Mouse (Mus musculus) CH12.LX (cell line): ENCODE data around the gene Gse1. TPM values are rescaled to one million over a fixed set of nuclear protein-coding genes. Genes with fewer than 3 reads are reported as not detected.

Experiments used
- DNase-seq: peaks from one replicate; pipeline ENCODE4 v3.0.0-alpha.2; 2013; ENCODE audit errors: extremely low read depth
- H3K27ac ChIP-seq: 2 replicates; pipeline ENCODE4 v1.5.1; 2012; ENCODE audit warnings: low read depth, mild to moderate bottlenecking, control low read depth, moderate library complexity; ENCODE audit not compliant: insufficient read depth
- H3K27me3 ChIP-seq: replicated peaks from 2 replicates; pipeline ENCODE3; 2012; ENCODE audit warnings: inconsistent platforms
- H3K36me3 ChIP-seq, 2 experiments: replicated peaks in 1 of 2; 2 replicates each; pipeline versions ENCODE3 to v1.6.1; 2012; ENCODE audit warnings: inconsistent platforms in 1 of 2, low read length in 1 of 2, mild to moderate bottlenecking in 1 of 2, mixed read lengths in 1 of 2, moderate library complexity in 1 of 2; ENCODE audit not compliant: control insufficient read depth in 1 of 2, insufficient read depth in 1 of 2
- H3K4me1 ChIP-seq, 2 experiments: 2 replicates each; pipeline ENCODE4 v1.6.1; 2012; ENCODE audit warnings: inconsistent platforms in 1 of 2, moderate library complexity in 1 of 2; ENCODE audit not compliant: insufficient read depth in 2 of 2, control insufficient read depth in 1 of 2
- H3K4me2 ChIP-seq: 2 replicates; pipeline ENCODE4 v1.6.1; 2012; ENCODE audit warnings: low read depth, mild to moderate bottlenecking, control low read depth; ENCODE audit not compliant: poor library complexity, insufficient read depth, severe bottlenecking
- H3K4me3 ChIP-seq, 3 experiments: fragments of 150-350 bp in 1 of 3; sonication (generic) in 1 of 3; replicated peaks in 1 of 3; 2 replicates each; pipeline versions ENCODE3 to v1.5.1; 2011 to 2012; ENCODE audit warnings: low read depth in 2 of 3, low read length in 2 of 3, mild to moderate bottlenecking in 2 of 3, moderate library complexity in 2 of 3, control low read depth in 1 of 3, improper control_type of control experiment in 1 of 3, inconsistent platforms in 1 of 3, mixed read lengths in 1 of 3; ENCODE audit not compliant: poor library complexity in 1 of 3
- H3K79me2 ChIP-seq: replicated peaks from 2 replicates; pipeline ENCODE4 v1.6.1; 2012; ENCODE audit warnings: mild to moderate bottlenecking, moderate library complexity; ENCODE audit not compliant: control insufficient read depth, poor library complexity, insufficient read depth, severe bottlenecking; ENCODE audit errors: extremely low read depth
- H3K9ac ChIP-seq: 2 replicates; pipeline ENCODE4 v1.6.1; 2012; ENCODE audit warnings: low read depth, mild to moderate bottlenecking, control low read depth, moderate library complexity; ENCODE audit not compliant: insufficient read depth
- H3K9me3 ChIP-seq: replicated peaks from 2 replicates; pipeline ENCODE3; 2012; ENCODE audit warnings: low read length, inconsistent platforms, mixed read lengths
- BHLHE40 ChIP-seq: IDR thresholded peaks from 2 replicates; pipeline ENCODE4 v1.6.1; 2011; ENCODE audit warnings: mild to moderate bottlenecking, low read depth, low read length, improper control_type of control experiment
- CHD2 ChIP-seq: IDR thresholded peaks from 2 replicates; pipeline ENCODE4 v1.6.1; 2011; ENCODE audit warnings: low read length, improper control_type of control experiment
- CTCF ChIP-seq, 2 experiments: IDR thresholded peaks in 1 of 2; conservative IDR thresholded peaks in 1 of 2; 2 replicates each; pipeline ENCODE4 v1.5.1; 2011 to 2012; ENCODE audit warnings: low read depth in 2 of 2, low read length in 2 of 2, improper control_type of control experiment in 1 of 2, inconsistent platforms in 1 of 2, mild to moderate bottlenecking in 1 of 2, moderate library complexity in 1 of 2
- ELF1 ChIP-seq: IDR thresholded peaks from 2 replicates; pipeline ENCODE4 v1.6.1; 2014; ENCODE audit warnings: low read depth, mild to moderate bottlenecking, inconsistent platforms, low read length, improper control_type of control experiment
- EP300 ChIP-seq: IDR thresholded peaks from 2 replicates; pipeline ENCODE4 v1.6.1; 2011; ENCODE audit warnings: low read length, improper control_type of control experiment
- ETS1 ChIP-seq: conservative IDR thresholded peaks from 2 replicates; pipeline ENCODE4 v1.6.1; 2012; ENCODE audit warnings: low read depth, mild to moderate bottlenecking, inconsistent platforms, low read length, improper control_type of control experiment, moderate library complexity
- GABPA ChIP-seq: IDR thresholded peaks from 2 replicates; pipeline ENCODE4 v1.6.1; 2012; ENCODE audit warnings: low read depth, low read length, improper control_type of control experiment, inconsistent platforms; ENCODE audit not compliant: insufficient replicate concordance
- HCFC1 ChIP-seq: IDR thresholded peaks from 2 replicates; pipeline ENCODE4 v1.6.1; 2012; ENCODE audit warnings: low read depth, mild to moderate bottlenecking, inconsistent platforms, low read length, improper control_type of control experiment
- JUN ChIP-seq: IDR thresholded peaks from 2 replicates; pipeline ENCODE4 v1.6.1; 2011; ENCODE audit warnings: low read depth, mild to moderate bottlenecking, low read length, improper control_type of control experiment, moderate library complexity; ENCODE audit not compliant: insufficient read depth
- KAT2A ChIP-seq: IDR thresholded peaks from 2 replicates; pipeline ENCODE4 v1.6.1; 2012; ENCODE audit warnings: low read length, improper control_type of control experiment, inconsistent platforms; ENCODE audit not compliant: insufficient replicate concordance
- MAFK ChIP-seq: IDR thresholded peaks from 2 replicates; pipeline ENCODE4 v1.6.1; 2011; ENCODE audit warnings: low read length, improper control_type of control experiment; ENCODE audit not compliant: insufficient replicate concordance
- MAX ChIP-seq: IDR thresholded peaks from 2 replicates; pipeline ENCODE4 v1.6.1; 2011; ENCODE audit warnings: low read length, improper control_type of control experiment
- MAZ ChIP-seq: IDR thresholded peaks from 2 replicates; pipeline ENCODE4 v1.6.1; 2012; ENCODE audit warnings: low read depth, mild to moderate bottlenecking, inconsistent platforms, low read length, improper control_type of control experiment, moderate library complexity
- MEF2A ChIP-seq: IDR thresholded peaks from 2 replicates; pipeline ENCODE4 v1.6.1; 2014; ENCODE audit warnings: low read depth, mild to moderate bottlenecking, inconsistent platforms, low read length, improper control_type of control experiment, borderline replicate concordance
- MXI1 ChIP-seq: IDR thresholded peaks from 2 replicates; pipeline ENCODE4 v1.6.1; 2011; ENCODE audit warnings: mild to moderate bottlenecking, low read depth, low read length, improper control_type of control experiment
- NELFE ChIP-seq: IDR thresholded peaks from 2 replicates; pipeline ENCODE4 v1.6.1; 2011; ENCODE audit warnings: low read depth, low read length, improper control_type of control experiment
- POLR2A ChIP-seq: IDR thresholded peaks from 2 replicates; pipeline ENCODE4 v1.6.1; 2011; ENCODE audit warnings: low read depth, mild to moderate bottlenecking, improper control_type of control experiment, low read length
- POLR2AphosphoS2 ChIP-seq: IDR thresholded peaks from 2 replicates; pipeline ENCODE4 v1.6.1; 2011; ENCODE audit warnings: low read depth, low read length, improper control_type of control experiment
- RAD21 ChIP-seq: IDR thresholded peaks from 2 replicates; pipeline ENCODE4 v1.6.1; 2011; ENCODE audit warnings: low read depth, mild to moderate bottlenecking, low read length, improper control_type of control experiment, moderate library complexity
- RCOR1 ChIP-seq: conservative IDR thresholded peaks from 2 replicates; pipeline ENCODE4 v1.6.1; 2012; ENCODE audit warnings: low read depth, mild to moderate bottlenecking, inconsistent platforms, low read length, improper control_type of control experiment
- SMC3 ChIP-seq: IDR thresholded peaks from 2 replicates; pipeline ENCODE4 v1.6.1; 2011; ENCODE audit warnings: low read depth, low read length, improper control_type of control experiment
- TBP ChIP-seq: conservative IDR thresholded peaks from 2 replicates; pipeline ENCODE4 v1.6.1; 2011; ENCODE audit warnings: low read depth, low read length, improper control_type of control experiment
- USF1 ChIP-seq: IDR thresholded peaks from 2 replicates; pipeline ENCODE4 v1.6.1; 2014; ENCODE audit warnings: low read depth, mild to moderate bottlenecking, inconsistent platforms, low read length, improper control_type of control experiment
- USF2 ChIP-seq: conservative IDR thresholded peaks from 2 replicates; pipeline ENCODE4 v1.6.1; 2011; ENCODE audit warnings: low read depth, low read length, improper control_type of control experiment
- ZC3H11A ChIP-seq: IDR thresholded peaks from 2 replicates; pipeline ENCODE4 v1.6.1; 2012; ENCODE audit warnings: low read depth, mild to moderate bottlenecking, inconsistent platforms, low read length, improper control_type of control experiment
- ZKSCAN1 ChIP-seq: IDR thresholded peaks from 2 replicates; pipeline ENCODE4 v1.6.1; 2012; ENCODE audit warnings: low read depth, inconsistent platforms, low read length, improper control_type of control experiment, borderline replicate concordance
- ZNF384 ChIP-seq: IDR thresholded peaks from 2 replicates; pipeline ENCODE4 v1.6.1; 2012; ENCODE audit warnings: low read depth, low read length, improper control_type of control experiment, inconsistent platforms
- dilution Hi-C: fragments of 300-500 bp; cut with MboI; formaldehyde crosslinking; loops from 2 replicates; pipeline ENCODE4 v1.14.3; 2020; ENCODE audit warnings: low sequenced_read_pairs; ENCODE audit not compliant: extremely low pct_unique_long_range_greater_than_20kb, extremely low pct_ligation_motif_present
- in situ Hi-C: fragments of 300-500 bp; cut with MboI; formaldehyde crosslinking; loops from 3 replicates; pipeline ENCODE4 v1.14.3; 2019; ENCODE audit warnings: low sequenced_read_pairs, low pct_ligation_motif_present, low pct_unique_long_range_greater_than_20kb, mixed read lengths
- polyA plus RNA-seq: library from polyadenylated mRNA; unstranded; fragments of >175 nt; gene quantifications from 2 replicates; pipeline ENCODE4 v1.2.1, GENCODE M21; 2012; ENCODE audit warnings: low read depth; ENCODE audit not compliant: insufficient read length
- total RNA-seq, 2 experiments: library from RNA; depleted of rRNA; stranded (reverse); fragments of 300-350 nt in 1 of 2; fragments of >200 nt in 1 of 2; gene quantifications; 2 replicates each; pipeline ENCODE4 v1.2.3; 2012 to 2014

Gene Gse1
- total and polyA plus RNA-seq, 3 experiments, result 1.3 to 9.8 (median 8.5) TPM

DNA sequence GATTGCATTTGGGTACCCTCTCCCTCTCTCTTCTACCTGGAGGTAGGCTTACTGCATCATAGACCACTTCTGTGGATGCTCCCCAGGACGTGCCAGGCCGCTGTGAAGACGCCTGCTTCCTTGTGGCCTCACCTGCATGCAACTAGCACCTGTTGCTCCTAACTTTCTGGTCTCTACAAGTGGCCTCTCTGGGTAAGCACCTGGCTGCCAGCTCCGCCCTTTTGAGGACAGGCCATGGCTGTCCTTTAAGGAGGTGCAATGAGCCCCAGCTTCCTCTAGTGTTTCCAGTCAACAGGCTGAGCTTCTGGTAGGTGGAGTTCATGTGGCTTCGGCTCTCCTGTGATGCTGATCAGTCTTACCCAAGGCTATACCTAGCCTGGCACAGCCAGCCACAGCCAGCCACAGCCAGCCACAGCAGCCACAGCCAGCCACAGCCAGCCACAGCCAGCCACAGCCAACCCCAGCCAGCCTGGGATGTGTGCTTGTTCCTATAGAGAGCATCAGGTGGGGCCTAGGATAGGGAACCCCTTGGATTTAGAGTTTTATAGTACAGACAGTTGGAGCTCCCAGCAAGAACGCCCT is 27.2 kb downstream of the Gse1 start:
- in situ Hi-C loops, result no loop called here
- H3K27ac ChIP-seq, result no peak overlapping the region
- dilution Hi-C loops, result no loop called here
- no peak overlapping the region for H3K4me3 ChIP-seq
- H3K4me2 ChIP-seq, result no peak overlapping the region
- no peaks in the 10 kb centered on the region for H3K79me2 ChIP-seq
- DNase-seq, result no peak
- no peak overlapping the region for H3K9ac ChIP-seq
- no peaks in the 10 kb centered on the region for H3K4me1 ChIP-seq
- no peak for TF ChIP-seq GABPA
- TF ChIP-seq BHLHE40, result no peak
- TF ChIP-seq ZKSCAN1, result no peak
- no peak for TF ChIP-seq RCOR1
- TF ChIP-seq RAD21, result no peak
- TF ChIP-seq NELFE, result no peak
- no peak for TF ChIP-seq USF1
- TF ChIP-seq MAX, result no peak
- TF ChIP-seq SMC3, result no peak
- TF ChIP-seq KAT2A, result no peak
- no peak for TF ChIP-seq ETS1
- TF ChIP-seq POLR2A, result no peak
- no peak for TF ChIP-seq USF2
- TF ChIP-seq TBP, result no peak
- no peak for TF ChIP-seq MAZ
- no peak for TF ChIP-seq POLR2AphosphoS2
- no peak for TF ChIP-seq MXI1
- TF ChIP-seq CTCF (conservative IDR thresholded peaks at IDR 0.05 in 1 of 2, IDR thresholded peaks at IDR 0.05 in 1 of 2; ENCODE audit: low read depth in 2 of 2, low read length in 2 of 2), result no peak
- no peak for TF ChIP-seq ZNF384
- no peak for TF ChIP-seq MEF2A
- peaks cover 0 to 3% of the 10 kb centered on the region in 2 experiments for H3K36me3 ChIP-seq
- H3K27me3 ChIP-seq, result peaks cover 1% of the 10 kb centered on the region
- no peaks in the 10 kb centered on the region for H3K9me3 ChIP-seq

DNA sequence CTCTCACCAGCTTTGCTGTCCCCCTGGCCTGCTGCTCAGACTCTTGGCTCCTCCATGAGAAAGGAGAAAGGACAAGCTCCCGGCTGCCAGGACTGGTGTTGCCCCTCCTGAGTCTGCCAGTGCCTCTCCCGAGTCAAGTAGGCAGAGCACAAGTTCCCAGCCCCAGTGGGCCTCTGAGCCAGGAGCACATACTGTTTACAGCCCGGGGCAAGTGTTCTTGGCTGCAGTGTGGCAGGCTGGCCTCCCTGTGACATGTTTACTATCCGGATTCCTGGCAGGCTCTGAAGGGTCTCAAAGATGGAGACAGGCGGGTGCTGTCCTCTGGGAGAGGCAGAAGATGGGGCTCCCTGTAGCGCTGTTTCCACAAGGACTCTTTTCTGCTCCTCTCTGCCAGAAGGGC is 28.7 kb downstream of the Gse1 start:
- H3K79me2 ChIP-seq, result no peaks in the 10 kb centered on the region
- no peaks in the 10 kb centered on the region for H3K9me3 ChIP-seq
- dilution Hi-C loops (no loop called here), in situ Hi-C loops (no loop called here)
- H3K27ac ChIP-seq, result no peak overlapping the region
- no peak for DNase-seq
- peaks cover 2% of the 10 kb centered on the region for H3K27me3 ChIP-seq
- no peak overlapping the region for H3K4me3 ChIP-seq
- H3K9ac ChIP-seq, result no peak overlapping the region
- H3K4me2 ChIP-seq, result no peak overlapping the region
- H3K4me1 ChIP-seq, result no peaks in the 10 kb centered on the region
- peaks cover 0 to 3% of the 10 kb centered on the region in 2 experiments for H3K36me3 ChIP-seq
- TF ChIP-seq CHD2 (no peak), JUN (no peak), EP300 (no peak), MAFK (no peak), ELF1 (no peak), USF2 (no peak), KAT2A (no peak), SMC3 (no peak), POLR2AphosphoS2 (no peak), ZC3H11A (no peak), HCFC1 (no peak), CTCF (conservative IDR thresholded peaks at IDR 0.05 in 1 of 2, IDR thresholded peaks at IDR 0.05 in 1 of 2; ENCODE audit: low read depth in 2 of 2, low read length in 2 of 2) (no peak)
